Mouse (Mus musculus): ENCODE data around the gene Amz2. TPM values are rescaled to one million over a fixed set of nuclear protein-coding genes. Genes with fewer than 3 reads are reported as not detected.
A peak's percentile ranks its signal among the peaks of the same experiment; 100 is the strongest.

Gene Amz2
- polyA plus RNA-seq, 1 experiment from 2014 or later: 45.6 TPM

DNA sequence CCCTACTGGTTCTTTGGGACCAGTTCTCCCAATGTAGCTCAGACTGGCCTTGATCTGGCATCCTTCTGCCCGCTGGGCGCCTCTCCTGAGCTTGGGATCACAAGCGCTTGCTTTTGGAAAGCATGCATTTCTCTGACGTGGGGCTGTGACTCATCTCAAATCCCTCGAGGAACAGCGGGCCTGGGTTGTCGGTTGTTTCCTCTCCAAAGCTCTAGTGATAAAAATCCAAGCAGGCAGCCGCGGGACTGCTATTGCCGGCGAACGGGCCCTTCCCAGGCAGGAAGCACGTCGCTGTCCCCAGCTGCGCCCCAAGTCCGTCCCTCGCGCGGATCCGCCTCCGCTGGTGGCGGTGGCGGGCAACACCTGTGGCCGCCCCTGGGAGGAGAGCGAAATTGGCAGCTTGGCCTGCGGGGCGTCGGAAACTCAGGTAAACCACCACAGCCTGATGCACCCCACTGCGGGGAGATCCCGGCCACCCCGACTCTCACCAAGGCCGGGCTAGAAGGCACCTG, 14.1 kb downstream of the Amz2 start:
- peak overlapping the region; percentile 65 for H3K9ac ChIP-seq

DNA sequence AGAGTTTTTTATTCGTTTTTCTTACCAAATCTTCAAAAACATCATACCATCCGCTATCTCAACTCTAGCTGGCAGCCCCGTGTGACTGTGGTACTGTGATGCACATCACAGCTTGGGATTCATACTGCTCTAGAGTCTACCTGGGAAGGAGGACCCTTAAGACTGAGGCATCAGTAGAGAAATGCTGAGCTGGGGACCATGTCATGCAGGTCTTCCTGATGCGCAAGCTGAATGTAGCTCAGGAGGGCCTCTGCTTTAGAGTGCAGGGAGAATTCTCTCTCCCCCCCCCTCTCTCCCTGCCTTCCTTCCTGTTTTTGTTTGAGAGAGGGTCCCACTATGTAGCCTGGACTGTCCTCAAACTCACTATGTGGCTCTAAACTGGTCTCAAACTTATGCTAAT, 14.9 kb downstream of the Amz2 start:
- ATAC-seq (ENCODE audit: insufficient read depth) (no peak), DNase-seq (no peak)
- Histone ChIP-seq H3K9me3 (ENCODE audit: low read depth, low read length) (no peaks in the 10 kb centered on the region), H3K27me3 (ENCODE audit: insufficient read depth, low read length) (no peaks in the 10 kb centered on the region), H3K27ac (ENCODE audit: low read depth) (no peak overlapping the region), H3K4me2 (peak overlapping the region; percentile 87), H3K4me1 (ENCODE audit: insufficient read depth) (no peaks in the 10 kb centered on the region), H3K36me3 (ENCODE audit: insufficient read depth) (peaks cover 22% of the 10 kb centered on the region), H3K9ac (peak overlapping the region; percentile 65; the same call in 1 of the 2 replicates), H3K4me3 (ENCODE audit: low read depth, low read length) (peak overlapping the region; percentile 56)
- TF ChIP-seq CTCF (IDR thresholded peaks at IDR 0.05; ENCODE audit: low read depth): no peak
- 60% methylated on average over 4 of the region's 4 CpGs for WGBS

More for the DNA sequence above, 14.1 kb downstream of the Amz2 start:
- Histone ChIP-seq H3K4me2 (peak overlapping the region; percentile 87), H3K36me3 (ENCODE audit: insufficient read depth) (peaks cover 29% of the 10 kb centered on the region), H3K4me1 (ENCODE audit: insufficient read depth) (no peaks in the 10 kb centered on the region), H3K4me3 (ENCODE audit: low read depth, low read length) (peak overlapping the region; percentile 56), H3K27ac (ENCODE audit: low read depth) (peak overlapping the region; percentile 69), H3K9me3 (ENCODE audit: low read depth, low read length) (no peaks in the 10 kb centered on the region), H3K27me3 (ENCODE audit: insufficient read depth, low read length) (no peaks in the 10 kb centered on the region)
- 1% methylated on average over 32 of the region's 32 CpGs for WGBS
- TF ChIP-seq CTCF (IDR thresholded peaks at IDR 0.05; ENCODE audit: low read depth): no peak
- ATAC-seq (ENCODE audit: insufficient read depth) (peak; percentile 71), DNase-seq (peak; percentile 86)

DNA sequence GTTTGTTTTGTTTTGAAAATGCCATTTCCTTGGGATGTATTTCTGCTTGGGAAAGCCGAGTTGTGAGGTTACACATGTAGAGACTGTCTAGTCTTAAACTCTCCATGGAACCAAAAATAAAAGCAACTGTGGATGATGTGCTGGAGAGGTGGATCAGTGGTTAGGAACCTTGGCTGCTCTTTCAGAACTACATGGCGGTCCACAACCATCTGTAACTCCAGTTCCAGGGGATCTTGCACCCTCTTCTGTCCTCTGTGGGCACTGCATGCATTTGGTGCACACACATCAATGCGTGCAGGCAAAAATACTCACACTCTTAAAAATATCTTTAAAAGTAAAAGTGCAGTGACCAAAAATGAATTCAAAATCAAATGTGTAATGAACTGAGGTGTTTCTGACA, 15.4 kb downstream of the Amz2 start:
- DNase-seq: peak; percentile 72
- 57% methylated on average over 3 of the region's 3 CpGs for WGBS
- no peak overlapping the region for H3K9ac ChIP-seq
- 0 out of 2 replicates have a peak overlapping the region, but pooled peaks have one; percentile 87 for H3K4me2 ChIP-seq
- no peaks in the 10 kb centered on the region for H3K27me3 ChIP-seq (ENCODE audit: insufficient read depth, low read length)
- H3K27ac ChIP-seq (ENCODE audit: low read depth): no peak overlapping the region
- no peaks in the 10 kb centered on the region for H3K4me1 ChIP-seq (ENCODE audit: insufficient read depth)
- TF ChIP-seq CTCF (IDR thresholded peaks at IDR 0.05; ENCODE audit: low read depth): peak; percentile 74
- ATAC-seq (ENCODE audit: insufficient read depth): no peak
- no peak overlapping the region for H3K4me3 ChIP-seq (ENCODE audit: low read depth, low read length)
- H3K9me3 ChIP-seq (ENCODE audit: low read depth, low read length): no peaks in the 10 kb centered on the region
- H3K36me3 ChIP-seq (ENCODE audit: insufficient read depth): peaks cover 17% of the 10 kb centered on the region

DNA sequence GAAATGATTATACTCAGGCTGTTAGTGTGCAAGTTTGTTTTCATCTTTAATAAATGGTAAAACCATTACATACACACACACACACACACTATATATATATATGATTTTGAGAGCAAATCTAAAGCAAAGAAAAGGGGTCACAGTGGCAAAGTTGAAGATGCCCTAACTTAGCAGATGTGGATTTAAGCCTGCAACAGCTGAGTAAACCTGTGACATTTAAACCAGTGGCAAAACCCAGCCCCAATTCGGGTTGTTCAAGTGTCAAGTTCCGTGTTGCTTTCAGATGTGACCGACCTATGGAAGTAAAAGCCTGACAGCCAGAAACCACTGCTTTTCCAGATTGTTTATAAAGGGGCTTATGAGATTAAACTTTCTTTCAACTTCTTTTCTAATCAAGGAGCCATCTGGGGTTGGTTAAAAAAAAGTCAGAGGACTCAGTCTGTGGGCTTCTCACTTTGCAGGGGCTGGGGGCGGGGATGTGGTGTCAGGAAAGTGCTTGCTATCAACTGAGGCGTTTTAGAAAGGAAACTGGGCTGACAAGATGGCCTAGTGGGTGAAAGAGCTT, 16.5 kb downstream of the Amz2 start:
- 25% methylated on average over 5 of the region's 5 CpGs for WGBS
- Histone ChIP-seq H3K4me1 (ENCODE audit: insufficient read depth) (no peaks in the 10 kb centered on the region), H3K27me3 (ENCODE audit: insufficient read depth, low read length) (no peaks in the 10 kb centered on the region), H3K4me3 (ENCODE audit: low read depth, low read length) (no peak overlapping the region), H3K27ac (ENCODE audit: low read depth) (no peak overlapping the region), H3K9me3 (ENCODE audit: low read depth, low read length) (no peaks in the 10 kb centered on the region), H3K4me2 (no peak overlapping the region), H3K36me3 (ENCODE audit: insufficient read depth) (peaks cover 6% of the 10 kb centered on the region; the same call in 1 of the 2 replicates), H3K9ac (no peak overlapping the region)
- no peak for TF ChIP-seq CTCF (IDR thresholded peaks at IDR 0.05; ENCODE audit: low read depth)
- DNase-seq (no peak), ATAC-seq (ENCODE audit: insufficient read depth) (no peak)

DNA sequence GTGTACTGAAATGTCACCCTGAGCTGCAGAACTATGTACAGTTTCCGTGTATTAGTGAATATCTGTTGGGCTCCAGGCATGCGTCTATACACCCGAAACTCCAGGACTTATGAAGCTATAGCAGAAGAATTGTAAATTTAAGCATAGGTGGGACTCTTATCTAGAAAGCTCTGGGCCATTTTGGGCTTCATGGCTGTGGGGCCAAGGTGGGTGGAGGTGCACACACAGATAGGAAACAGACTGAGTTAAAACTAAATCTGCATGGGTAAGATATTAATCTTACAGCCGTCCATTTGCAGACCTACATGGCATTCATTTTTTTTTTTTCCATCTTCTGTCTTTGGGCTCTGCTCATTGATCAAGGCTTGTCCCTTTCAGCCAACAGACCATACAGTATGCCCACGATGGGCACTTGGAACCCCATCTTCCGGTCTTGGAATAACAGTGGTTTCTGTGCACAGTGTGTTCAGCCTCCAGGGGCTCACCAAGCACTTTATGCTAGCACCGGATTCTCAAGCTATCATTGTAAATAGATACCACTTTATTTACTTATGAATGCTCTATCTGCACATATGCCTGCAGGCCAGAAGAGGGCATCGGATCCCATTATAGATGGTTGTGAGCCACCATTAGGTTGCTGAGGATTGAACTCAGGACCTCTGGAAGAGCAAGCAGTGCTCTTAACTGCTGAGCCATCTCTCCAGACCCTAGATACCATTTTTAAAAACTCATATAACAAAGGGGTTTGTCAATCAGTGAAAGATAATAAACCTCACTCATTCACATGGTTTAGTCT, 17.9 kb downstream of the Amz2 start:
- no peak for DNase-seq
- peak; percentile 17; the same call in 1 of the 2 replicates for TF ChIP-seq CTCF (IDR thresholded peaks at IDR 0.05; ENCODE audit: low read depth)
- no peak for ATAC-seq (ENCODE audit: insufficient read depth)
- H3K4me1 ChIP-seq (ENCODE audit: insufficient read depth): no peaks in the 10 kb centered on the region
- no peaks in the 10 kb centered on the region for H3K27me3 ChIP-seq (ENCODE audit: insufficient read depth, low read length)
- H3K9ac ChIP-seq: no peak overlapping the region
- H3K4me3 ChIP-seq (ENCODE audit: low read depth, low read length): no peak overlapping the region
- no peak overlapping the region for H3K4me2 ChIP-seq
- WGBS: 86% methylated on average over 8 of the region's 8 CpGs
- no peaks in the 10 kb centered on the region for H3K36me3 ChIP-seq (ENCODE audit: insufficient read depth)
- no peaks in the 10 kb centered on the region for H3K9me3 ChIP-seq (ENCODE audit: low read depth, low read length)
- no peak overlapping the region for H3K27ac ChIP-seq (ENCODE audit: low read depth)

DNA sequence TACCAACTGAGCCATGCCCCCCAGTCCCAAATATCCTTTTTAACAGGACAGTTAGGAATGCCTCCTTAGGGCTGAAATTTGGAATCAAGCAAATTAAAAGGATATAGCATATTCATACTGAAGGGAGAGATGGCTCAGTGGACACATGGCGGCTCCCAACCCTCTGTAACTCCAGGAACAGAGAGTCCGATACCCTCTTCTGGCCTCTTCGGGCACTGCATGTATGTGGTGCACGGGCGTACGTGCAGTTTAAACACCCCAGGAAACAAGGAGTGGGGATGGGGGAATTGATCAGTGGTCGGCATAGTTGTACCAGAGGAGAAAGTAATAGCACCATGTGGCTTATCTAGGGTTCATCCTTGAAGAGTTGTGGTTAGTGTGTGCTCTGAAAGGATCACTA, 18.9 kb downstream of the Amz2 start:
- H3K36me3 ChIP-seq (ENCODE audit: insufficient read depth): no peaks in the 10 kb centered on the region
- ATAC-seq (ENCODE audit: insufficient read depth) (no peak), DNase-seq (peak; percentile 68)
- no peak overlapping the region for H3K27ac ChIP-seq (ENCODE audit: low read depth)
- no peaks in the 10 kb centered on the region for H3K4me1 ChIP-seq (ENCODE audit: insufficient read depth)
- no peak overlapping the region for H3K4me3 ChIP-seq (ENCODE audit: low read depth, low read length)
- H3K9ac ChIP-seq: no peak overlapping the region
- no peak overlapping the region for H3K4me2 ChIP-seq
- H3K27me3 ChIP-seq (ENCODE audit: insufficient read depth, low read length): no peaks in the 10 kb centered on the region
- peak; percentile 68 for TF ChIP-seq CTCF (IDR thresholded peaks at IDR 0.05; ENCODE audit: low read depth)
- no peaks in the 10 kb centered on the region for H3K9me3 ChIP-seq (ENCODE audit: low read depth, low read length)
- WGBS: 59% methylated on average over 7 of the region's 7 CpGs

DNA sequence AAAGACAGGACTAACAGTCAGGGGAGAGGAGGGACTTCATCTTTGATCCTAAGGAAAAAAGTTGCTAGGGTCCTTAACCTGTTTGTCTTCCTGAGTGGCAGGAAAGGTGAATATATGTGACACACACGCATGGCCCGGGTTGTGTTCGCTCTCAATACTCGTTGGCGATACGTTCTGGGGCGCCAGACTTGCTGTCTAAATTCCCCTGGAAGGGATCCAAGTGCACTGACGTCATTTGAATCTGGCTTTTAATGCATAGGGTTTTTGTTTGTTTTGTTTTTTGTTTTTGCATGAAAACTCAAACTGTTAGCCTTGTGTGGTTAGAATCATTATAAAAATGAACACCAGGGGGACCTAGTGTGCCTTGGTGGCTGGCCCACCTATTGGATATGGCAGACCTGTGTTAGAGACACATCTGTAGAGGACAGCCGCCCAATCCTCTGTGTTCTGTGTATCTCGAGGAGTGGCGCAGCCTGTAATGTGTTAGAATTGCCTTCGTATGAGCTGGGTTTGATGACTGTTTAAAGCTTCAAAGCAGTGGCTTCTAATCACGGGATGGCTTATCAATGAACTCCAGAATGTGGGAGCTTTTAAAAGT, 19.8 kb downstream of the Amz2 start:
- DNase-seq (peak; percentile 84), ATAC-seq (ENCODE audit: insufficient read depth) (peak; percentile 73; the same call in 1 of the 2 replicates)
- peak; percentile 82 for TF ChIP-seq CTCF (IDR thresholded peaks at IDR 0.05; ENCODE audit: low read depth)
- WGBS: 40% methylated on average over 13 of the region's 13 CpGs
- Histone ChIP-seq H3K4me1 (ENCODE audit: insufficient read depth) (no peaks in the 10 kb centered on the region), H3K9ac (no peak overlapping the region), H3K4me2 (no peak overlapping the region), H3K36me3 (ENCODE audit: insufficient read depth) (no peaks in the 10 kb centered on the region), H3K27ac (ENCODE audit: low read depth) (no peak overlapping the region), H3K4me3 (ENCODE audit: low read depth, low read length) (no peak overlapping the region), H3K27me3 (ENCODE audit: insufficient read depth, low read length) (no peaks in the 10 kb centered on the region), H3K9me3 (ENCODE audit: low read depth, low read length) (no peaks in the 10 kb centered on the region)

All from lung, embryonic 14.5 days (tissue).